Mouse (Mus musculus) forebrain, postnatal 0 days (tissue): ENCODE data around the gene Scn2b. TPM values are rescaled to one million over a fixed set of nuclear protein-coding genes. Genes with fewer than 3 reads are reported as not detected.

Experiments
- ATAC-seq: fragments of 200-750 bp; cut with Nextera tagmentation; 2 replicates; pipeline ENCODE4 v1.8.0; 2017; ENCODE audit warnings: mild to moderate bottlenecking, moderate library complexity
- DNase-seq: peaks from one replicate; pipeline ENCODE4 v3.0.0-alpha.2; 2015
- H3K27ac ChIP-seq: fragments of 300-500 bp; sonication (generic); 2 replicates; pipeline ENCODE4 v1.5.1; 2014; ENCODE audit warnings: low read depth, mild to moderate bottlenecking, antibody characterized with exemption, low read length, moderate library complexity, mixed read lengths
- H3K27me3 ChIP-seq: fragments of 300-500 bp; sonication (generic); 2 replicates; pipeline ENCODE4 v1.6.1; 2014; ENCODE audit warnings: mild to moderate bottlenecking, low read length, mixed read lengths; ENCODE audit not compliant: insufficient read depth
- H3K36me3 ChIP-seq: fragments of 300-500 bp; sonication (generic); 2 replicates; pipeline ENCODE4 v1.6.1; 2014; ENCODE audit warnings: mild to moderate bottlenecking, moderate library complexity; ENCODE audit not compliant: insufficient read depth
- H3K4me1 ChIP-seq: fragments of 300-500 bp; sonication (generic); 2 replicates; pipeline ENCODE4 v1.6.1; 2014; ENCODE audit warnings: antibody characterized with exemption; ENCODE audit not compliant: insufficient read depth
- H3K4me2 ChIP-seq: fragments of 300-500 bp; sonication (generic); 2 replicates; pipeline ENCODE4 v1.6.1; 2014; ENCODE audit warnings: low read depth, mild to moderate bottlenecking, moderate library complexity
- H3K4me3 ChIP-seq: fragments of 300-500 bp; sonication (generic); 2 replicates; pipeline ENCODE4 v1.5.1; 2014; ENCODE audit warnings: low read depth, low read length, mixed read lengths
- H3K9ac ChIP-seq: fragments of 300-500 bp; sonication (generic); 2 replicates; pipeline ENCODE4 v1.6.1; 2014; ENCODE audit warnings: mild to moderate bottlenecking
- H3K9me3 ChIP-seq: fragments of 300-500 bp; sonication (generic); 2 replicates; pipeline ENCODE4 v1.6.1; 2016; ENCODE audit warnings: low read length
- CTCF ChIP-seq: sonication (generic); IDR thresholded peaks from 2 replicates; pipeline ENCODE4 v1.5.1; 2016; ENCODE audit warnings: antibody characterized with exemption, control low read depth, low read depth
- WGBS: fragments of 180-500 bp; shearing (Covaris S2); extraction: QIAGEN DNeasy Blood & Tissue Kit; methylation state at CpG from one replicate; pipeline ENCODE4 v1.1.7; 2014; 5-methylcytosine and 5-hydroxymethylcytosine counted together
- polyA plus RNA-seq: library from polyadenylated mRNA; unstranded; fragments of >200 nt; fragmentation: Nextera tagmentation; extraction: Ambion mirVana; gene quantifications from 2 replicates; pipeline ENCODE4 v1.2.1, GENCODE M21; 2015
- total RNA-seq: library from RNA; depleted of rRNA; stranded (reverse); fragments of >200 nt; gene quantifications from 2 replicates; pipeline ENCODE4 v1.2.3, GENCODE M21; 2014

The Scn2b gene
- total and polyA plus RNA-seq, 2 experiments from 2014 or later: 5.4 to 11.5 TPM

GRCm38 (mm10) chr9:45085741-45086690, 31.6 kb upstream of the Scn2b start:
- H3K9me3 ChIP-seq: no peaks in the 10 kb centered on the region
- H3K4me1 ChIP-seq: no peaks in the 10 kb centered on the region
- no peaks in the 10 kb centered on the region for H3K36me3 ChIP-seq
- ATAC-seq: no peak
- H3K4me3 ChIP-seq: no peak overlapping the region
- H3K27ac ChIP-seq: no peak overlapping the region
- no peaks in the 10 kb centered on the region for H3K27me3 ChIP-seq
- TF ChIP-seq CTCF: no peak
- no peak for DNase-seq
- WGBS: 69% methylated on average over 12 of the region's 12 CpGs
- no peak overlapping the region for H3K9ac ChIP-seq
- H3K4me2 ChIP-seq: no peak overlapping the region

GRCm38 (mm10) chr9:45088040-45088439, 29.5 kb upstream of the Scn2b start:
- no peak for TF ChIP-seq CTCF
- Histone ChIP-seq H3K36me3 (no peaks in the 10 kb centered on the region), H3K27me3 (no peaks in the 10 kb centered on the region; the same call in 1 of the 2 replicates), H3K4me1 (no peaks in the 10 kb centered on the region), H3K9ac (no peak overlapping the region), H3K27ac (no peak overlapping the region), H3K9me3 (no peaks in the 10 kb centered on the region), H3K4me3 (no peak overlapping the region), H3K4me2 (no peak overlapping the region)
- DNase-seq (no peak), ATAC-seq (no peak)

GRCm38 (mm10) chr9:45090811-45091210, 26.8 kb upstream of the Scn2b start:
- H3K4me1 ChIP-seq: no peaks in the 10 kb centered on the region
- DNase-seq (no peak), ATAC-seq (no peak)
- no peaks in the 10 kb centered on the region for H3K36me3 ChIP-seq
- H3K27me3 ChIP-seq: no peaks in the 10 kb centered on the region; the same call in 1 of the 2 replicates
- no peak overlapping the region for H3K4me3 ChIP-seq
- no peak overlapping the region for H3K4me2 ChIP-seq
- 0 out of 2 replicates have a peak, but pooled peaks have one; percentile 15 for TF ChIP-seq CTCF
- no peaks in the 10 kb centered on the region for H3K9me3 ChIP-seq
- WGBS: 67% methylated on average over 3 of the region's 3 CpGs
- H3K9ac ChIP-seq: no peak overlapping the region
- no peak overlapping the region for H3K27ac ChIP-seq

- no peaks in the 10 kb centered on the region for H3K4me1 ChIP-seq
- ATAC-seq (no peak), DNase-seq (no peak)
- no peak overlapping the region for H3K4me3 ChIP-seq
- 73% methylated on average over 4 of the region's 4 CpGs for WGBS
- H3K27me3 ChIP-seq: no peaks in the 10 kb centered on the region; the same call in 1 of the 2 replicates
- no peak overlapping the region for H3K27ac ChIP-seq
- no peak overlapping the region for H3K4me2 ChIP-seq
- no peaks in the 10 kb centered on the region for H3K9me3 ChIP-seq
- H3K9ac ChIP-seq: no peak overlapping the region
- TF ChIP-seq CTCF: no peak
- H3K36me3 ChIP-seq: no peaks in the 10 kb centered on the region
Measured at GRCm38 (mm10) chr9:45092641-45093040, 24.9 kb upstream of the Scn2b start.

GRCm38 (mm10) chr9:45095149-45095937, 22.2 kb upstream of the Scn2b start:
- DNase-seq (no peak), ATAC-seq (no peak)
- H3K4me1 ChIP-seq: no peaks in the 10 kb centered on the region
- TF ChIP-seq CTCF: no peak
- H3K36me3 ChIP-seq: no peaks in the 10 kb centered on the region
- H3K27ac ChIP-seq: no peak overlapping the region
- H3K27me3 ChIP-seq: no peaks in the 10 kb centered on the region; the same call in 1 of the 2 replicates
- 72% methylated on average over 6 of the region's 6 CpGs for WGBS
- H3K4me2 ChIP-seq: no peak overlapping the region
- H3K9ac ChIP-seq: no peak overlapping the region
- no peak overlapping the region for H3K4me3 ChIP-seq
- H3K9me3 ChIP-seq: no peaks in the 10 kb centered on the region

- no peak for TF ChIP-seq CTCF
- Histone ChIP-seq H3K4me1 (no peaks in the 10 kb centered on the region), H3K9ac (no peak overlapping the region), H3K36me3 (no peaks in the 10 kb centered on the region), H3K9me3 (no peaks in the 10 kb centered on the region), H3K4me2 (no peak overlapping the region), H3K27ac (no peak overlapping the region), H3K27me3 (no peaks in the 10 kb centered on the region; the same call in 1 of the 2 replicates), H3K4me3 (no peak overlapping the region)
- WGBS: 83% methylated on average over 5 of the region's 5 CpGs
- ATAC-seq: no peak
- no peak for DNase-seq
Measured at GRCm38 (mm10) chr9:45097877-45098276, 19.7 kb upstream of the Scn2b start.

GRCm38 (mm10) chr9:45098426-45098825, 19.2 kb upstream of the Scn2b start:
- H3K27ac ChIP-seq: no peak overlapping the region
- H3K4me2 ChIP-seq: no peak overlapping the region
- H3K9me3 ChIP-seq: no peaks in the 10 kb centered on the region
- no peak for TF ChIP-seq CTCF
- no peak overlapping the region for H3K9ac ChIP-seq
- no peaks in the 10 kb centered on the region for H3K27me3 ChIP-seq
- H3K4me3 ChIP-seq: no peak overlapping the region
- 49% methylated on average over 3 of the region's 3 CpGs for WGBS
- H3K4me1 ChIP-seq: no peaks in the 10 kb centered on the region
- ATAC-seq (no peak), DNase-seq (no peak)
- no peaks in the 10 kb centered on the region for H3K36me3 ChIP-seq
